Mouse (Mus musculus) forebrain, embryonic 13.5 days (tissue): Measurements from ENCODE around the gene Fbxw10. TPM values are rescaled to one million over a fixed set of nuclear protein-coding genes. Genes with fewer than 3 reads are reported as not detected.

Experiments
- ATAC-seq: fragments of 200-750 bp; cut with Nextera tagmentation; 2 replicates; pipeline ENCODE4 v1.8.0; 2017
- H3K27ac ChIP-seq: fragments of 300-500 bp; sonication (generic); 2 replicates; pipeline ENCODE4 v1.5.1; 2015; ENCODE audit warnings: inconsistent platforms, mild to moderate bottlenecking, moderate library complexity
- H3K27me3 ChIP-seq: fragments of 300-500 bp; sonication (generic); 2 replicates; pipeline ENCODE4 v1.6.1; 2015; ENCODE audit warnings: mild to moderate bottlenecking, inconsistent platforms
- H3K36me3 ChIP-seq: fragments of 300-500 bp; sonication (generic); 2 replicates; pipeline ENCODE4 v1.6.1; 2015; ENCODE audit warnings: mild to moderate bottlenecking, inconsistent platforms; ENCODE audit not compliant: poor library complexity, severe bottlenecking
- H3K4me1 ChIP-seq: fragments of 300-500 bp; sonication (generic); 2 replicates; pipeline ENCODE4 v1.6.1; 2015; ENCODE audit warnings: inconsistent platforms
- H3K4me2 ChIP-seq: fragments of 300-500 bp; sonication (generic); 2 replicates; pipeline ENCODE4 v1.6.1; 2015; ENCODE audit warnings: inconsistent platforms, mild to moderate bottlenecking, moderate library complexity
- H3K4me3 ChIP-seq: fragments of 300-500 bp; sonication (generic); 2 replicates; pipeline ENCODE4 v1.5.1; 2015; ENCODE audit warnings: mild to moderate bottlenecking, inconsistent platforms
- H3K9ac ChIP-seq: fragments of 300-500 bp; sonication (generic); 2 replicates; pipeline ENCODE4 v1.6.1; 2015; ENCODE audit warnings: mild to moderate bottlenecking, inconsistent platforms
- H3K9me3 ChIP-seq: fragments of 300-500 bp; sonication (generic); replicated peaks from 2 replicates; pipeline ENCODE4 v1.6.1; 2016; ENCODE audit warnings: inconsistent platforms
- WGBS: fragments of 180-500 bp; shearing (Covaris S2); methylation state at CpG from one replicate; pipeline ENCODE4 v1.1.7; 2015; 5-methylcytosine and 5-hydroxymethylcytosine counted together
- polyA plus RNA-seq: library from polyadenylated mRNA; unstranded; fragments of >200 nt; fragmentation: Nextera tagmentation; extraction: Ambion mirVana; gene quantifications from 2 replicates; pipeline ENCODE4 v1.2.1, GENCODE M21; 2015

Gene Fbxw10
- polyA plus RNA-seq, 1 experiment from 2014 or later: 0.21 TPM

GRCm38 (mm10) chr11:62820661-62821437 is 26.0 kb upstream of the Fbxw10 start:
- ATAC-seq: peak; percentile 30; the same call in 1 of the 2 replicates
- Histone ChIP-seq H3K9ac (peak overlapping the region; percentile 45), H3K4me3 (peak overlapping the region; percentile 34), H3K27ac (no peak overlapping the region), H3K36me3 (no peaks in the 10 kb centered on the region), H3K9me3 (no peaks in the 10 kb centered on the region), H3K27me3 (no peaks in the 10 kb centered on the region), H3K4me2 (peak overlapping the region; percentile 61), H3K4me1 (peaks cover 19% of the 10 kb centered on the region)
- WGBS: 18% methylated on average over 16 of the region's 16 CpGs

DNA sequence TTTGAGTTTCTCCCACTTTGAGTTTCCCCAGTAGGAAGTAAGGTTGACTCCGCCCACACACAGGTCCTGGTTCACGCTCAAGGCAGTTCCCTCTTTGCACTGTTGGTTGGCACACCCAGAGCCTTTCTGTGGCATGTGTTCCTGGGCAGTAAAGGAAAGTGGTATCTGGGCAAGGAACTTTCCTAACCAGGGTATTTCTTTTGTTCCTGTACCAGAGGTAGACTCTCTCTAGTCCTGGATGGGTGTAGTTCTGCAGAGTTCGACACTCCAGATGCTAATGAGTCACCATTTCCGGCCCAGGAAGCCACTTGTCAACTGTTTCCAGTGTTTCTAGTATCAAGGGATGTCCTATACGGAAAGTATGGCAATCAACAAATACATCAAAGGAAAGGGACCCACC is 25.0 kb upstream of the Fbxw10 start:
- no peak overlapping the region for H3K9ac ChIP-seq
- no peaks in the 10 kb centered on the region for H3K27me3 ChIP-seq
- no peak overlapping the region for H3K4me3 ChIP-seq
- no peaks in the 10 kb centered on the region for H3K9me3 ChIP-seq
- 84% methylated on average over 5 of the region's 5 CpGs for WGBS
- no peak overlapping the region for H3K4me2 ChIP-seq
- H3K27ac ChIP-seq: no peak overlapping the region
- no peak for ATAC-seq
- no peaks in the 10 kb centered on the region for H3K36me3 ChIP-seq
- H3K4me1 ChIP-seq: peaks cover 19% of the 10 kb centered on the region

- Histone ChIP-seq H3K27me3 (no peaks in the 10 kb centered on the region), H3K36me3 (no peaks in the 10 kb centered on the region), H3K27ac (no peak overlapping the region), H3K4me1 (peaks cover 19% of the 10 kb centered on the region), H3K4me2 (no peak overlapping the region), H3K9me3 (no peaks in the 10 kb centered on the region), H3K4me3 (no peak overlapping the region), H3K9ac (no peak overlapping the region)
- 87% methylated on average over 7 of the region's 7 CpGs for WGBS
- no peak for ATAC-seq
Observed at GRCm38 (mm10) chr11:62824211-62824610, 22.7 kb upstream of the Fbxw10 start.

DNA sequence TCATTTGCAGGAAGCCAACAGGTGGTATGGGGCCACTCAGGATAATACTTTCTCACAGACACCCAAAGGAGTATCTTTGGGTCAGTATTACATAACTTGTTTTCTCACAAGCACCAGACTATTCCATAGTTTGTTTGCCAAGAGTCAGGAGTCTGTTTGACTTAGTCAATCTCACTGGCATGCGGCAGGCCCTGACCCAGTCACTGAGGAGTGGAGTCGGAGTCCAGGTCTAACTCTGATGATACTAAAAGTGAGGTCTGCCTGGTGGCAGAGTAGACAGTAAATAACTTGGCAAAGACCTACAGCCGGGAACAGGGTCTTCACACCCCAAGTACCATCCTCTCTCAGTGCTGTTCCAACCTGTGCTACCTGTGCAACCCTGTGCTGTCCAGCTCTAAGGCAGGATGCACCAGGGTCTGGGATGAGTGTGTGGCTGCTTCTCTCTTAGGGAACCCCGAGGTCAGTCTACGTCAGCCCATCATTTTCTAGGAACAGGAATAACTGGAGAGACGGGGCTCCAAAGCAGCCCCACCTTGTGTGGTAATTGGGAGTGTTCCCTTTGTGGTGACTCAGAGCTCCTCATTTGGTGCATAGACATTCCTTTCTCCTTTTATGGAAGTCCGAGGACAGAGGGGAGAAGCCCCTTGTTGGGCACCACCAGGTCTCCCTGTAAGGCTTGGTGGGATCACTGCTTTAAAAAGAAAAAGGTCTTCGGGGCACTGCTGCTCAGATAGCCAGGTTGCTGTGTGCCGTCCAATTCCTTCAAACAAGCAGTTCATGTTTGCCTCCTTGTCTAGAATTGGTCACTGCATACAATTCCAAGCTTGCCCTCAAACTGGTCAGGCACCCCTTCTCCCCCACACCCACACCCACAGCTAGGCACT is 21.4 kb upstream of the Fbxw10 start:
- no peaks in the 10 kb centered on the region for H3K9me3 ChIP-seq
- H3K9ac ChIP-seq: no peak overlapping the region
- H3K4me3 ChIP-seq: no peak overlapping the region
- no peaks in the 10 kb centered on the region for H3K27me3 ChIP-seq
- H3K4me1 ChIP-seq: peaks cover 7% of the 10 kb centered on the region
- WGBS: 84% methylated on average over 9 of the region's 9 CpGs
- H3K27ac ChIP-seq: no peak overlapping the region
- H3K4me2 ChIP-seq: no peak overlapping the region
- no peaks in the 10 kb centered on the region for H3K36me3 ChIP-seq
- ATAC-seq: no peak

GRCm38 (mm10) chr11:62826106-62826733 is 20.6 kb upstream of the Fbxw10 start:
- no peak for ATAC-seq
- Histone ChIP-seq H3K4me3 (no peak overlapping the region), H3K27me3 (no peaks in the 10 kb centered on the region), H3K36me3 (no peaks in the 10 kb centered on the region), H3K4me1 (no peaks in the 10 kb centered on the region), H3K4me2 (no peak overlapping the region), H3K27ac (no peak overlapping the region), H3K9me3 (no peaks in the 10 kb centered on the region), H3K9ac (no peak overlapping the region)
- 83% methylated on average over 6 of the region's 6 CpGs for WGBS

- H3K27me3 ChIP-seq: no peaks in the 10 kb centered on the region
- ATAC-seq: no peak
- no peak overlapping the region for H3K4me3 ChIP-seq
- no peak overlapping the region for H3K4me2 ChIP-seq
- no peak overlapping the region for H3K9ac ChIP-seq
- H3K36me3 ChIP-seq: no peaks in the 10 kb centered on the region
- no peaks in the 10 kb centered on the region for H3K9me3 ChIP-seq
- H3K4me1 ChIP-seq: no peaks in the 10 kb centered on the region
- no peak overlapping the region for H3K27ac ChIP-seq
- 88% methylated on average over 4 of the region's 4 CpGs for WGBS
Observed at GRCm38 (mm10) chr11:62827135-62827534, 19.7 kb upstream of the Fbxw10 start.

GRCm38 (mm10) chr11:62827911-62828310 is 19.0 kb upstream of the Fbxw10 start:
- 84% methylated on average over 3 of the region's 3 CpGs for WGBS
- no peaks in the 10 kb centered on the region for H3K36me3 ChIP-seq
- H3K4me2 ChIP-seq: no peak overlapping the region
- H3K4me3 ChIP-seq: no peak overlapping the region
- H3K9ac ChIP-seq: no peak overlapping the region
- no peak for ATAC-seq
- H3K27me3 ChIP-seq: no peaks in the 10 kb centered on the region
- no peak overlapping the region for H3K27ac ChIP-seq
- H3K9me3 ChIP-seq: no peaks in the 10 kb centered on the region
- H3K4me1 ChIP-seq: no peaks in the 10 kb centered on the region

GRCm38 (mm10) chr11:62830387-62830786 is 16.5 kb upstream of the Fbxw10 start:
- no peak for ATAC-seq
- 78% methylated on average over 2 of the region's 2 CpGs for WGBS

DNA sequence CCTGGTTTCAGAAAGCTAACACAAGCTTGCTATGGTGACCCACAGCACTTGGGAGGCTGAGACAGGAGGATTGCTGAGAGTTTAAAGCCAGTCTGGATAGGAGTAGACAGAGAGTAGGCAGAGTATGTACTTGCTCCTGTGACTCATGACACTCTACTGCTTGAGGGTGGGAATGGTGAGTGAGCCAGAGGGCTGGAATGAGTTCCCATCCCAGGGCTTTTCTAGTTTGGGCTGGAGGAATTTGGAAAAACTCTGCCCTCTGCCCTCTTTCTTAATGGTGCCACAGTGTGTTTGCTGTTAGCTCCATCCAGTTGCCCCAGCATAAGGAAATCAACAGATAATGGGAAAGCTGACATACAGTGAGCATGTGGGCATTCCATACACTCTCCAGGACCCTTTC is 15.0 kb upstream of the Fbxw10 start:
- Histone ChIP-seq H3K4me2 (no peak overlapping the region), H3K27me3 (no peaks in the 10 kb centered on the region)
- ATAC-seq: no peak

More at GRCm38 (mm10) chr11:62830387-62830786, 16.5 kb upstream of the Fbxw10 start:
- H3K4me1 ChIP-seq: no peaks in the 10 kb centered on the region
- no peaks in the 10 kb centered on the region for H3K9me3 ChIP-seq
- H3K4me3 ChIP-seq: no peak overlapping the region
- no peak overlapping the region for H3K27ac ChIP-seq
- no peaks in the 10 kb centered on the region for H3K27me3 ChIP-seq
- H3K9ac ChIP-seq: no peak overlapping the region
- no peaks in the 10 kb centered on the region for H3K36me3 ChIP-seq
- no peak overlapping the region for H3K4me2 ChIP-seq

GRCm38 (mm10) chr11:62844562-62844961 is 2.3 kb upstream of the Fbxw10 start:
- Histone ChIP-seq H3K4me2 (no peak overlapping the region), H3K36me3 (no peaks in the 10 kb centered on the region), H3K27me3 (no peaks in the 10 kb centered on the region), H3K4me3 (no peak overlapping the region), H3K4me1 (no peaks in the 10 kb centered on the region), H3K9me3 (no peaks in the 10 kb centered on the region), H3K9ac (no peak overlapping the region), H3K27ac (no peak overlapping the region)
- 94% methylated on average over 5 of the region's 5 CpGs for WGBS
- ATAC-seq: no peak

More for the DNA sequence above, 15.0 kb upstream of the Fbxw10 start:
- no peaks in the 10 kb centered on the region for H3K9me3 ChIP-seq
- no peaks in the 10 kb centered on the region for H3K36me3 ChIP-seq
- H3K9ac ChIP-seq: no peak overlapping the region
- no peaks in the 10 kb centered on the region for H3K4me1 ChIP-seq
- no peak overlapping the region for H3K27ac ChIP-seq
- H3K4me3 ChIP-seq: no peak overlapping the region

GRCm38 (mm10) chr11:62845730-62846129 is 1.1 kb upstream of the Fbxw10 start:
- 79% methylated on average over 3 of the region's 3 CpGs for WGBS
- ATAC-seq: no peak
- Histone ChIP-seq H3K4me2 (no peak overlapping the region), H3K9me3 (no peaks in the 10 kb centered on the region), H3K27me3 (no peaks in the 10 kb centered on the region), H3K27ac (no peak overlapping the region), H3K4me3 (no peak overlapping the region), H3K36me3 (no peaks in the 10 kb centered on the region), H3K4me1 (no peaks in the 10 kb centered on the region), H3K9ac (no peak overlapping the region)

DNA sequence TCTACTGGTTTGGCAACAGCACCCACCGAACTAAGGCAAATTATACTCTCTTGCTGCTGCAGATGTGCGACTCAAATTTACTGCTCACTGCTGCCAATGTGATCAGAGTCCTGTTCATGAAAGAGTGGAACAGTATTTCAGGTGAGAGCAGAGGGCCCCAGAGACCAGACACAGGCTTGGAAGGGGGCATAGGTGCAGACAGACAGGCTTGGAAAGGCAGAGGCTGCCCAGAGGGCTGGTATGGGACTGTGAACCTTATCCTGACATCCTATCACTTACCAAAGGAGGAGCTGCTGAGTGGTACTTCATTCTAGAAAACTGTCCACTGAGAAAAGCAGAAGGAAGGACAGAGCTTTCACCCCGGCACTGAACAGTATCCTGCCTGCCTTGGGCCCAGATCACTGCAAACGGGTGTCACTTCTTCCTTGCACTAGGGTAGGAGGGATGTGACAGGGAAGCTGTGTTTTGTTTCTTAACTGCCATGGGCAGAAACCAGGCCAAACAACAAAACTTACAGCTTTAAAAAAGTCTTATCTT is 854 bp downstream of the Fbxw10 start:
- no peak overlapping the region for H3K9ac ChIP-seq
- H3K27me3 ChIP-seq: no peaks in the 10 kb centered on the region
- H3K9me3 ChIP-seq: no peaks in the 10 kb centered on the region
- H3K36me3 ChIP-seq: no peaks in the 10 kb centered on the region
- H3K27ac ChIP-seq: no peak overlapping the region
- H3K4me1 ChIP-seq: no peaks in the 10 kb centered on the region
- no peak overlapping the region for H3K4me2 ChIP-seq
- 69% methylated on average over 4 of the region's 4 CpGs for WGBS
- H3K4me3 ChIP-seq: no peak overlapping the region
- ATAC-seq: no peak
